Mouse (Mus musculus): ENCODE measurements at regions not wholly inside any gene's neighbourhood (a gene's known extent, or its start where the extent isn't known, plus 50 kb on each side); places are given as distances from the start of the nearest gene placed in this dataset.

- Histone ChIP-seq H3K36me3 (no peaks in the 10 kb centered on the region), H3K4me3 (no peak overlapping the region), H3K27ac (no peak overlapping the region), H3K9me3 (replicated peaks) (no peaks in the 10 kb centered on the region), H3K4me1 (peaks cover 12% of the 10 kb centered on the region), H3K27me3 (ENCODE audit: low read depth, poor library complexity, severe bottlenecking) (no peaks in the 10 kb centered on the region)
- 92% methylated on average over 1 of the region's 1 CpGs for WGBS
- DNase-seq (ENCODE audit: low spot score) = no peak
Measured at GRCm38 (mm10) chr4:82037473-82037872, 594.9 kb upstream of the Mpdz start.

DNA sequence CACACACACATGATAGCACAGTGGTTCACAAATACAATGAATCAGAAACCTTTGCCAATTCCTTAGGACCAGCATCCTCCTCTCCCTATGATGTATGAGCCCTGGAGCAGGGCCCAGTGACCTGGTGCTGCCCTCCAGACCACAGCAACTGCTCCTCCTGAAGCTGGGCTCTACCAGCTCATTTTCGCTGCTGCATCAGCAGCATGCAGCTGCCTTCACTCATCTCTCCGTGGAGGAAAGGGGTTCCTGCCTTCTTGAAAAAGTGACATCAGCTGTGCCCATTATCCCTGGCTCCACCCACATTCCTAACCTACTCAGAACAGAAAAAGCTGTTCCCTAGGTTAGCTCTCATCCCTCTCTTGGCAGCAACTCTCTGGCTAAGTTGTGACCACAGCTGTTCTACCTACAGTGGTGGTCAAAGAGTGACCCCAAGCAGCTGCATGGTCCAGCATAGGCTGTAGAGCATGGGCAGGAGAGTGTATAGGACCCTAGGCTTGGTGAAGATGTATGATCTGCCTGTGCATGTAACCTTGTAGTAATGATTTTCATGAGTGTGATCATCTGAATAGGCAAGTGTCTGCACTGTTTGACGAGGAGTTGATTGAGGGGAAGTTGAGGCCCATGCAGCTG lies 592.6 kb upstream of the Mpdz start:
- H3K4me3 ChIP-seq = no peak overlapping the region
- no peaks in the 10 kb centered on the region for H3K9me3 ChIP-seq (replicated peaks)
- 50% methylated on average over 3 of the region's 3 CpGs for WGBS
- H3K4me1 ChIP-seq = peaks cover 12% of the 10 kb centered on the region
- no peak for DNase-seq (ENCODE audit: low spot score)
- no peaks in the 10 kb centered on the region for H3K36me3 ChIP-seq
- no peaks in the 10 kb centered on the region for H3K27me3 ChIP-seq (ENCODE audit: low read depth, poor library complexity, severe bottlenecking)
- H3K27ac ChIP-seq = peak overlapping the region; percentile 27

DNA sequence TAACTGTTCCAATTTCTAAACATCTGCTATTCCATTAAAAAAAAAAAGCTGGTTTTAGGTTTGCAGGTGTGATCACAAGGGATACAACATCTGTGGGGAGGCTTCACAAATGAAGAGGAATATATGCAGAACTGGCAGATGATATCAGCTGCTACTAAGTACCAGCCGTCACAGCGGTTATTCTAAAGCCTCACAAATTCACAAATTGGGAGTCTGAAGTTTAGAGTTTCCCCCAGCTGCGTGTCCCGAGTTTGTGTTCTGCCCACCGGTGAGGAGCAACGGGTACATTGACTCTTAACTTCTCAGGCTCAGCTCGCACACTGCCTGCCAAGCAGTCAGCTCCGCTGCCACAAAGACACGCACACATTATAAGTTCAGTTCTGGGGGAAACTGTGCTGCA lies 586.6 kb upstream of the Mpdz start:
- Histone ChIP-seq H3K9me3 (replicated peaks) (no peaks in the 10 kb centered on the region), H3K27me3 (ENCODE audit: low read depth, poor library complexity, severe bottlenecking) (no peaks in the 10 kb centered on the region), H3K4me1 (peaks cover 13% of the 10 kb centered on the region), H3K27ac (no peak overlapping the region), H3K36me3 (no peaks in the 10 kb centered on the region), H3K4me3 (no peak overlapping the region)
- WGBS = 91% methylated on average over 9 of the region's 9 CpGs
- DNase-seq (ENCODE audit: low spot score) = no peak

DNA sequence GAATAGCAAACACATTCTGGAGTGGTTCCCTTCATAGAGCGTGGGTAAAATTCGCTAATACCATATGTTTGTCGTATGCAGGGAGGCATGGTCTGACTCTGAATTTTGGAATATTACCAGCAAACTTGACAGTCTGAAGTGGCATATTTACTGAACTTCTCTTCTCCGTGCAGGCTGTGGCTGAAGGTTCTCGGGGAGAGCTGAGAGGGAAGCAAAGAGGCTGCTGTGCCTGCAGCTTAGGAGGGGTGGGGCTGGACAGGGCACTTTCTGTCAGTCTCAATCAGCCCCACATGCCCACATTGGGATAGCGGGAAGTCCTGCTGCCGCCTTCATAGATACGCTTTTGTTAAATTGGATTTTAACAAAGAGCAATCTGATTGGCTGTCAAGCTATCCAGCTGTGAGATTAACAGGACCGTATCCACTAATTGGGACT lies 584.8 kb upstream of the Mpdz start:
- Histone ChIP-seq H3K27me3 (ENCODE audit: low read depth, poor library complexity, severe bottlenecking) (no peaks in the 10 kb centered on the region), H3K27ac (no peak overlapping the region), H3K36me3 (no peaks in the 10 kb centered on the region), H3K4me3 (no peak overlapping the region), H3K4me1 (peaks cover 13% of the 10 kb centered on the region), H3K9me3 (replicated peaks) (no peaks in the 10 kb centered on the region)
- no peak for DNase-seq (ENCODE audit: low spot score)
- WGBS = 55% methylated on average over 9 of the region's 9 CpGs

DNA sequence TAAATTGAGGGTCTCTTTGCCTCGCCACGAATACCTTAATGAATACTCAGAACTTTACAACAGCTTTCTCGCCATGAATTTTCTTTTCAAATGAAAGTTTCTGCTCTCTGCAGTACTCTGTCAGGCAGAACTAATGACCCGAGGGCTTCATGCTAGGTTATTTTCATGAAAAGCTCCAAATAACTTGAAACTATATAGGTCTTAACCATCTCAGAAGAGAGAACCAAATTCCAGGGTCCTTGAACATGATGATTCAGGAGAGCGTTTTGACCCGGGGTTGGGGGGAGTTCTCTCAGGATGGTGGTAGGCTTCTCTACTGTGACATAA lies 558.8 kb upstream of the Mpdz start:
- whole genome bisulfite sequencing = 92% methylated on average over 6 of the region's 6 CpGs
- Histone ChIP-seq H3K27ac (no peak overlapping the region), H3K27me3 (ENCODE audit: low read depth, poor library complexity, severe bottlenecking) (no peaks in the 10 kb centered on the region), H3K36me3 (no peaks in the 10 kb centered on the region), H3K9me3 (replicated peaks) (no peaks in the 10 kb centered on the region), H3K4me1 (peaks cover 8% of the 10 kb centered on the region), H3K4me3 (no peak overlapping the region)
- no peak for DNase-seq (ENCODE audit: low spot score)

- DNase-seq (ENCODE audit: low spot score) = no peak
- 91% methylated on average over 19 of the region's 19 CpGs for WGBS
- 0 out of 2 replicates have a peak overlapping the region, but pooled peaks have one; percentile 50 for H3K27ac ChIP-seq
Measured at GRCm38 (mm10) chr4:82000590-82001405, 558.2 kb upstream of the Mpdz start.

DNA sequence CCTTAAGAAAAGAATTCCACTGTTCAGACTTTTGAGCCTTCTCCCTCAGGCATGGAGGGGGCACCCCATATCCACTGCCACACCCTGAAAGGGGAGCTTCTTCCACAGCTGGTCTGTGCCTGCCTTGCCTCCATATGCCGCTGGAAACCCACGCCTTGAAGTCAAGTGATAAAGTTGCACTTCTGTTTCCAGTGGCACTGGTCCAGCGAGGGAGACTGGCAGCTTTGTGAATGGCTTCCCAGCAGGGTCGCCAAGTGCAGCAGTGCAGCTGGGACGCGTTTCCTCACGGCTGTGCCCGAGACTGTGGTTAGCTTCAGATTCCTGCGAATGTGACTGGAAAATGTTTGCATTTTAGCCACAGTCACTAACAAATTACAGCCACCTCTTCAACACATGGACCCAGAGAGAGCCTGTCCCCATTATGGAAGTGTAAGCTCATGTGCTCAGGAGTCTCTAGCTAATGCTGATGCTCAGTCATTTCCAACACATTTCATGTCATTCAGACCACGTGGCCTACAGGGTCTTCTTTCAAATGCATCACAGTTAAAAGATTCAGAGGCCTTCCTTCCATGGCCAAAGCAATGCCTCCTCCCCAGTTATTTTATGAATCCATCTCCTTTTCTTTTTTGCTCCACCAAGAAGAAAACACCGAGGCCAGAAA lies 557.2 kb upstream of the Mpdz start:
- Histone ChIP-seq H3K27me3 (ENCODE audit: low read depth, poor library complexity, severe bottlenecking) (no peaks in the 10 kb centered on the region), H3K27ac (0 out of 2 replicates have a peak overlapping the region, but pooled peaks have one; percentile 25), H3K4me1 (peaks cover 8% of the 10 kb centered on the region), H3K9me3 (replicated peaks) (no peaks in the 10 kb centered on the region), H3K36me3 (no peaks in the 10 kb centered on the region), H3K4me3 (no peak overlapping the region)
- DNase-seq (ENCODE audit: low spot score) = peak; percentile 45
- WGBS = 65% methylated on average over 11 of the region's 11 CpGs

More at GRCm38 (mm10) chr4:82000590-82001405, 558.2 kb upstream of the Mpdz start:
- no peaks in the 10 kb centered on the region for H3K27me3 ChIP-seq (ENCODE audit: low read depth, poor library complexity, severe bottlenecking)
- no peak overlapping the region for H3K4me3 ChIP-seq
- no peaks in the 10 kb centered on the region for H3K9me3 ChIP-seq (replicated peaks)
- H3K36me3 ChIP-seq = no peaks in the 10 kb centered on the region
- peaks cover 8% of the 10 kb centered on the region for H3K4me1 ChIP-seq

DNA sequence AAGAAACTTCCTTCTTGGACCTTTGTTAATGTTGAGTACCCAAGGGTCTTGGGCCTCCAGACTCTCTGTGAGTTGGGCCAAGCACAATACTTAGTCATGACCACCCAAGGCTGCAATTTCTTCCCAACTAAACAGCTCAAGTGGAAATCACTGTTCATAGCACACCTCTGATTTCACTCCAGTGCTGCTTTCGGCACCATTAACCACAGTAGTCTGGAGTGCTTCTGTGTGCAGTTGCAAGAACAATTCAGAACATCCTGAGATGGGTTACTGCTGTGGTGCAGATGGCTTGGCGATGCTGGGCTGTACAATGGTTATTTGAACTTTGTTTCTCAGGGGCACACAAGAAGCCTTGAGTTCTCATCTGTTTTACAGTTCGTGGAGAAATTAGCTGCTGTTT lies 556.5 kb upstream of the Mpdz start:
- H3K27ac ChIP-seq = no peak overlapping the region
- H3K4me3 ChIP-seq = no peak overlapping the region
- no peak for DNase-seq (ENCODE audit: low spot score)
- H3K4me1 ChIP-seq = peaks cover 8% of the 10 kb centered on the region
- 92% methylated on average over 3 of the region's 3 CpGs for WGBS
- no peaks in the 10 kb centered on the region for H3K9me3 ChIP-seq (replicated peaks)
- no peaks in the 10 kb centered on the region for H3K36me3 ChIP-seq
- no peaks in the 10 kb centered on the region for H3K27me3 ChIP-seq (ENCODE audit: low read depth, poor library complexity, severe bottlenecking)

- peaks cover 8% of the 10 kb centered on the region for H3K4me1 ChIP-seq
- DNase-seq (ENCODE audit: low spot score) = no peak
- H3K27me3 ChIP-seq (ENCODE audit: low read depth, poor library complexity, severe bottlenecking) = no peaks in the 10 kb centered on the region
- H3K9me3 ChIP-seq (replicated peaks) = no peaks in the 10 kb centered on the region
- no peaks in the 10 kb centered on the region for H3K36me3 ChIP-seq
- 79% methylated on average over 3 of the region's 3 CpGs for WGBS
- H3K27ac ChIP-seq = no peak overlapping the region
- H3K4me3 ChIP-seq = no peak overlapping the region
Measured at GRCm38 (mm10) chr4:81996445-81996844, 553.8 kb upstream of the Mpdz start.

- DNase-seq (ENCODE audit: low spot score) = no peak
- Histone ChIP-seq H3K27ac (no peak overlapping the region), H3K27me3 (ENCODE audit: low read depth, poor library complexity, severe bottlenecking) (no peaks in the 10 kb centered on the region)
Measured at GRCm38 (mm10) chr4:81995243-81995642, 552.6 kb upstream of the Mpdz start.

GRCm38 (mm10) chr4:81988796-81989195 lies 546.2 kb upstream of the Mpdz start:
- 87% methylated on average over 2 of the region's 2 CpGs for WGBS
- no peaks in the 10 kb centered on the region for H3K27me3 ChIP-seq (ENCODE audit: low read depth, poor library complexity, severe bottlenecking)
- H3K4me1 ChIP-seq = peaks cover 10% of the 10 kb centered on the region
- no peaks in the 10 kb centered on the region for H3K9me3 ChIP-seq (replicated peaks)
- no peak overlapping the region for H3K4me3 ChIP-seq
- no peaks in the 10 kb centered on the region for H3K36me3 ChIP-seq
- DNase-seq (ENCODE audit: low spot score) = no peak
- H3K27ac ChIP-seq = no peak overlapping the region

More at GRCm38 (mm10) chr4:81995243-81995642, 552.6 kb upstream of the Mpdz start:
- no peaks in the 10 kb centered on the region for H3K9me3 ChIP-seq (replicated peaks)
- no peaks in the 10 kb centered on the region for H3K36me3 ChIP-seq
- H3K4me1 ChIP-seq = peaks cover 8% of the 10 kb centered on the region
- no peak overlapping the region for H3K4me3 ChIP-seq
- WGBS = 89% methylated on average over 3 of the region's 3 CpGs

GRCm38 (mm10) chr4:81986616-81987015 lies 544.0 kb upstream of the Mpdz start:
- 46% methylated on average over 4 of the region's 4 CpGs for WGBS
- Histone ChIP-seq H3K4me1 (peaks cover 10% of the 10 kb centered on the region), H3K4me3 (no peak overlapping the region), H3K9me3 (replicated peaks) (no peaks in the 10 kb centered on the region), H3K27ac (no peak overlapping the region), H3K36me3 (no peaks in the 10 kb centered on the region), H3K27me3 (ENCODE audit: low read depth, poor library complexity, severe bottlenecking) (no peaks in the 10 kb centered on the region)
- DNase-seq (ENCODE audit: low spot score) = no peak

DNA sequence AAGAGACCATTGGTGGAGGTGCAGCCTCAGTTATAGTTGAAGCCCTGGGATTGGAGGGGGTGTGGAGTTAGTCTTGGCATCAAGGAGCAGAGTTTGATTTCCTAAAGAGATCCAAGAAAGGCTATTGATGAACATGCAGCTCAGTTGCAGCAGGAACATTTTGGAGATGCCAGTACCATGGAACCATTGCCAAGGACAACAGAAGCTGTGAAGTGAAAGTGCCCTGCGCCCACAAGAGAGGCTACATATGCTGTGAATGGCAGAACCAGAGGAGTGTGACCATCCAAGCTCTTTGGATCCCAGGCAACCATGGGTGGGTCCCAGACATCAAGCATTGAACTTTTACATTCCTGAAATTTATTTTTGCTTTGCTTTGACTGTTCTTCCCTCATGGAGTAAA lies 539.2 kb upstream of the Mpdz start:
- 90% methylated on average over 1 of the region's 1 CpGs for WGBS
- Histone ChIP-seq H3K27me3 (ENCODE audit: low read depth, poor library complexity, severe bottlenecking) (no peaks in the 10 kb centered on the region), H3K9me3 (replicated peaks) (no peaks in the 10 kb centered on the region)

More for the DNA sequence above, 539.2 kb upstream of the Mpdz start:
- H3K4me1 ChIP-seq = peaks cover 4% of the 10 kb centered on the region
- no peak overlapping the region for H3K27ac ChIP-seq
- DNase-seq (ENCODE audit: low spot score) = no peak
- H3K4me3 ChIP-seq = no peak overlapping the region
- no peaks in the 10 kb centered on the region for H3K36me3 ChIP-seq
